Mouse (Mus musculus) thymus, postnatal 25 days (tissue): Measurements from ENCODE around the gene Adgra1.

Experiments
- DNase-seq: peaks from one replicate; pipeline ENCODE4 v3.0.0; 2022

The Adgra1 gene

GRCm38 (mm10) chr7:139834036-139834435 is at the start of gene Adgra1:
Adgra1 (plus strand) TSS chr7:139834174.
- no peak for DNase-seq

- no peak for DNase-seq
Observed at GRCm38 (mm10) chr7:139787382-139787781, 46.6 kb upstream of the Adgra1 start.

GRCm38 (mm10) chr7:139788927-139789326 is 45.0 kb upstream of the Adgra1 start:
- DNase-seq: no peak

- no peak for DNase-seq
Observed at GRCm38 (mm10) chr7:139789718-139790117, 44.3 kb upstream of the Adgra1 start.

GRCm38 (mm10) chr7:139791601-139792000 is 42.4 kb upstream of the Adgra1 start:
- DNase-seq: no peak

GRCm38 (mm10) chr7:139795004-139795605 is 38.9 kb upstream of the Adgra1 start:
- DNase-seq: no peak

- no peak for DNase-seq
Observed at GRCm38 (mm10) chr7:139797186-139798109, 36.5 kb upstream of the Adgra1 start.

- DNase-seq: no peak
Observed at GRCm38 (mm10) chr7:139806175-139806601, 27.8 kb upstream of the Adgra1 start.

GRCm38 (mm10) chr7:139810036-139810435 is 23.9 kb upstream of the Adgra1 start:
- no peak for DNase-seq

- no peak for DNase-seq
Observed at GRCm38 (mm10) chr7:139811706-139812105, 22.3 kb upstream of the Adgra1 start.

- DNase-seq: no peak
Observed at GRCm38 (mm10) chr7:139813577-139814207, 20.3 kb upstream of the Adgra1 start.

- no peak for DNase-seq
Observed at GRCm38 (mm10) chr7:139822301-139823010, 11.5 kb upstream of the Adgra1 start.

- no peak for DNase-seq
Observed at GRCm38 (mm10) chr7:139827687-139828086, 6.3 kb upstream of the Adgra1 start.

- no peak for DNase-seq
Observed at GRCm38 (mm10) chr7:139833532-139833931, 442 bp upstream of the Adgra1 start.

GRCm38 (mm10) chr7:139835140-139836131 is 1.5 kb downstream of the Adgra1 start:
- no peak for DNase-seq

- no peak for DNase-seq
Observed at GRCm38 (mm10) chr7:139840443-139841168, 6.6 kb downstream of the Adgra1 start.

GRCm38 (mm10) chr7:139842397-139842796 is 8.4 kb downstream of the Adgra1 start:
- DNase-seq: no peak

GRCm38 (mm10) chr7:139843140-139843539 is 9.2 kb downstream of the Adgra1 start:
- no peak for DNase-seq

GRCm38 (mm10) chr7:139843776-139844175 is 9.8 kb downstream of the Adgra1 start:
- no peak for DNase-seq

GRCm38 (mm10) chr7:139845101-139845500 is 11.1 kb downstream of the Adgra1 start:
- DNase-seq: no peak

GRCm38 (mm10) chr7:139850152-139850551 is 16.2 kb downstream of the Adgra1 start:
- no peak for DNase-seq
